Mouse (Mus musculus): ENCODE data around the gene Ccnt1. TPM values are rescaled to one million over a fixed set of nuclear protein-coding genes. Genes with fewer than 3 reads are reported as not detected.

Gene Ccnt1
- 50.8 and 55.2 TPM in 2 replicates for polyA plus RNA-seq (2015; fragmentation: Nextera tagmentation; extraction: Ambion mirVana)

GRCm38 (mm10) chr15:98570873-98571538 lies at the start of gene Ccnt1, which contains the start of gene 4930415O20Rik:
Gene Ccnt1 (minus strand): TSS chr15:98570923.
Gene 4930415O20Rik (plus strand): TSS chr15:98571004.
- ATAC-seq (ENCODE audit: insufficient number of reproducible peaks, low FRiP score, low TSS enrichment, low read depth), result no peak
- Histone ChIP-seq H3K4me3 (no peak within 1 kb of the TSS), H3K36me3 (no peaks in the 10 kb centered on the region), H3K9me3 (no peaks in the 10 kb centered on the region), H3K27me3 (no peaks in the 10 kb centered on the region), H3K27ac (no peak within 1 kb of the TSS), H3K9ac (no peak within 1 kb of the TSS), H3K4me1 (peaks cover 12% of the 10 kb centered on the region), H3K4me2 (no peak within 1 kb of the TSS)
- 80% methylated on average over 10 of the region's 10 CpGs for WGBS

- H3K27me3 ChIP-seq, result no peaks in the 10 kb centered on the region
- ATAC-seq (ENCODE audit: insufficient number of reproducible peaks, low FRiP score, low TSS enrichment, low read depth), result no peak
- 0 out of 2 replicates have a peak overlapping the region, but pooled peaks have one; percentile 24 for H3K4me2 ChIP-seq
- H3K9ac ChIP-seq, result no peak overlapping the region
- WGBS, result under 1% methylated on average over 12 of the region's 12 CpGs
- no peaks in the 10 kb centered on the region for H3K9me3 ChIP-seq
- peaks cover 23% of the 10 kb centered on the region for H3K4me1 ChIP-seq
- H3K4me3 ChIP-seq, result no peak overlapping the region
- H3K36me3 ChIP-seq, result no peaks in the 10 kb centered on the region
- H3K27ac ChIP-seq, result no peak overlapping the region
These were observed 46.4 kb upstream of the Ccnt1 start for GRCm38 (mm10) chr15:98617176-98617537.

- Histone ChIP-seq H3K36me3 (no peaks in the 10 kb centered on the region), H3K4me2 (0 out of 2 replicates have a peak overlapping the region, but pooled peaks have one; percentile 24), H3K4me1 (peaks cover 23% of the 10 kb centered on the region), H3K4me3 (no peak overlapping the region), H3K27me3 (no peaks in the 10 kb centered on the region), H3K9ac (no peak overlapping the region), H3K9me3 (no peaks in the 10 kb centered on the region), H3K27ac (no peak overlapping the region)
- WGBS, result 27% methylated on average over 20 of the region's 20 CpGs
- no peak for ATAC-seq (ENCODE audit: insufficient number of reproducible peaks, low FRiP score, low TSS enrichment, low read depth)
These were observed 45.8 kb upstream of the Ccnt1 start for GRCm38 (mm10) chr15:98616362-98617175.

- H3K4me1 ChIP-seq, result peaks cover 23% of the 10 kb centered on the region
- no peak overlapping the region for H3K27ac ChIP-seq
- no peak for ATAC-seq (ENCODE audit: insufficient number of reproducible peaks, low FRiP score, low TSS enrichment, low read depth)
- H3K27me3 ChIP-seq, result no peaks in the 10 kb centered on the region
- H3K4me2 ChIP-seq, result no peak overlapping the region
- WGBS, result 71% methylated on average over 6 of the region's 6 CpGs
- no peak overlapping the region for H3K9ac ChIP-seq
- no peak overlapping the region for H3K4me3 ChIP-seq
- H3K9me3 ChIP-seq, result no peaks in the 10 kb centered on the region
- H3K36me3 ChIP-seq, result no peaks in the 10 kb centered on the region
These were observed 45.0 kb upstream of the Ccnt1 start for GRCm38 (mm10) chr15:98615751-98616150.

- H3K27me3 ChIP-seq, result no peaks in the 10 kb centered on the region
- H3K9ac ChIP-seq, result no peak overlapping the region
- WGBS, result 32% methylated on average over 6 of the region's 6 CpGs
- H3K4me1 ChIP-seq, result peaks cover 30% of the 10 kb centered on the region
- no peaks in the 10 kb centered on the region for H3K36me3 ChIP-seq
- no peak for ATAC-seq (ENCODE audit: insufficient number of reproducible peaks, low FRiP score, low TSS enrichment, low read depth)
- no peak overlapping the region for H3K4me2 ChIP-seq
- no peak overlapping the region for H3K4me3 ChIP-seq
- H3K27ac ChIP-seq, result 0 out of 2 replicates have a peak overlapping the region, but pooled peaks have one; percentile 8
- no peaks in the 10 kb centered on the region for H3K9me3 ChIP-seq
These were observed 44.2 kb upstream of the Ccnt1 start for GRCm38 (mm10) chr15:98614971-98615370.

GRCm38 (mm10) chr15:98614551-98614950 lies 43.8 kb upstream of the Ccnt1 start:
- H3K9ac ChIP-seq, result no peak overlapping the region

GRCm38 (mm10) chr15:98612229-98612628 lies 41.5 kb upstream of the Ccnt1 start:
- no peak for ATAC-seq (ENCODE audit: insufficient number of reproducible peaks, low FRiP score, low TSS enrichment, low read depth)
- no peak overlapping the region for H3K27ac ChIP-seq
- no peak overlapping the region for H3K9ac ChIP-seq
- no peaks in the 10 kb centered on the region for H3K9me3 ChIP-seq
- H3K4me3 ChIP-seq, result no peak overlapping the region
- H3K36me3 ChIP-seq, result no peaks in the 10 kb centered on the region
- H3K4me1 ChIP-seq, result peaks cover 42% of the 10 kb centered on the region
- 95% methylated on average over 3 of the region's 3 CpGs for WGBS
- H3K4me2 ChIP-seq, result no peak overlapping the region
- no peaks in the 10 kb centered on the region for H3K27me3 ChIP-seq

More at GRCm38 (mm10) chr15:98614551-98614950, 43.8 kb upstream of the Ccnt1 start:
- no peak overlapping the region for H3K4me3 ChIP-seq
- no peaks in the 10 kb centered on the region for H3K36me3 ChIP-seq
- peak overlapping the region; percentile 8; the same call in 1 of the 2 replicates for H3K27ac ChIP-seq
- no peaks in the 10 kb centered on the region for H3K9me3 ChIP-seq
- WGBS, result 22% methylated on average over 9 of the region's 9 CpGs
- ATAC-seq (ENCODE audit: insufficient number of reproducible peaks, low FRiP score, low TSS enrichment, low read depth), result no peak; the same call in 1 of the 2 replicates
- peaks cover 32% of the 10 kb centered on the region for H3K4me1 ChIP-seq
- H3K4me2 ChIP-seq, result no peak overlapping the region
- H3K27me3 ChIP-seq, result no peaks in the 10 kb centered on the region

- Histone ChIP-seq H3K4me1 (peaks cover 46% of the 10 kb centered on the region), H3K9ac (peak overlapping the region; percentile 82), H3K27ac (peak overlapping the region; percentile 89), H3K27me3 (no peaks in the 10 kb centered on the region), H3K4me2 (peak overlapping the region; percentile 92), H3K4me3 (peak overlapping the region; percentile 81), H3K36me3 (peaks cover 4% of the 10 kb centered on the region; the same call in 1 of the 2 replicates), H3K9me3 (no peaks in the 10 kb centered on the region)
- no peak for ATAC-seq (ENCODE audit: insufficient number of reproducible peaks, low FRiP score, low TSS enrichment, low read depth)
- WGBS, result 3% methylated on average over 12 of the region's 12 CpGs
These were observed 39.5 kb upstream of the Ccnt1 start for GRCm38 (mm10) chr15:98610131-98610633.

GRCm38 (mm10) chr15:98609331-98610130 lies 38.8 kb upstream of the Ccnt1 start, which contains the start of gene Adcy6:
Gene Adcy6 (minus strand): TSS chr15:98610076.
- Histone ChIP-seq H3K4me3 (peak within 1 kb of the TSS; percentile 81), H3K4me1 (peaks cover 40% of the 10 kb centered on the region), H3K27ac (peak within 1 kb of the TSS; percentile 89), H3K9me3 (no peaks in the 10 kb centered on the region), H3K27me3 (no peaks in the 10 kb centered on the region), H3K36me3 (peaks cover 10% of the 10 kb centered on the region), H3K4me2 (peak within 1 kb of the TSS; percentile 92), H3K9ac (peak within 1 kb of the TSS; percentile 82)
- 1% methylated on average over 57 of the region's 75 CpGs for WGBS
- peak; percentile 82 for ATAC-seq (ENCODE audit: insufficient number of reproducible peaks, low FRiP score, low TSS enrichment, low read depth)

- H3K9ac ChIP-seq, result peak overlapping the region; percentile 82
- H3K4me1 ChIP-seq, result peaks cover 41% of the 10 kb centered on the region
- peak overlapping the region; percentile 92 for H3K4me2 ChIP-seq
- H3K27ac ChIP-seq, result peak overlapping the region; percentile 89
- peak overlapping the region; percentile 81 for H3K4me3 ChIP-seq
- peaks cover 17% of the 10 kb centered on the region for H3K36me3 ChIP-seq
- no peaks in the 10 kb centered on the region for H3K27me3 ChIP-seq
- WGBS, result 0% methylated on average over 13 of the region's 26 CpGs
- H3K9me3 ChIP-seq, result no peaks in the 10 kb centered on the region
- 0 out of 2 replicates have a peak, but pooled peaks have one; percentile 5 for ATAC-seq (ENCODE audit: insufficient number of reproducible peaks, low FRiP score, low TSS enrichment, low read depth)
These were observed 38.1 kb upstream of the Ccnt1 start for GRCm38 (mm10) chr15:98608784-98609250.

Measured in limb, embryonic 15.5 days (tissue).